Mouse (Mus musculus): ENCODE data around the gene Nrd1. TPM values are rescaled to one million over a fixed set of nuclear protein-coding genes. Genes with fewer than 3 reads are reported as not detected.
A peak's percentile ranks its signal among the peaks of the same experiment; 100 is the strongest.

The Nrd1 gene
- polyA plus RNA-seq, 1 experiment from 2014 or later, result 71.8 TPM

GRCm38 (mm10) chr4:108986833-108987472 lies 13.5 kb upstream of the Nrd1 start:
- DNase-seq, result no peak
- H3K4me3 ChIP-seq (replicated peaks; ENCODE audit: low read depth, low read length), result no peak overlapping the region
- no peaks in the 10 kb centered on the region for H3K27me3 ChIP-seq (ENCODE audit: control insufficient read depth, insufficient read depth, low read length)
- H3K36me3 ChIP-seq (ENCODE audit: control insufficient read depth, insufficient read depth, low read length), result no peaks in the 10 kb centered on the region
- H3K4me1 ChIP-seq (ENCODE audit: control insufficient read depth, insufficient read depth, low read length), result no peaks in the 10 kb centered on the region
- H3K4me2 ChIP-seq (ENCODE audit: low read length), result no peak overlapping the region
- no peak overlapping the region for H3K27ac ChIP-seq (replicated peaks; ENCODE audit: low read depth, low read length)
- ATAC-seq (ENCODE audit: low FRiP score, low TSS enrichment), result no peak
- H3K9ac ChIP-seq (replicated peaks; ENCODE audit: low read length), result no peak overlapping the region
- WGBS, result 86% methylated on average over 1 of the region's 1 CpGs
- H3K9me3 ChIP-seq (ENCODE audit: control insufficient read depth, low read length), result no peaks in the 10 kb centered on the region

GRCm38 (mm10) chr4:108987473-108987842 lies 13.0 kb upstream of the Nrd1 start:
- Histone ChIP-seq H3K27me3 (ENCODE audit: control insufficient read depth, insufficient read depth, low read length) (no peaks in the 10 kb centered on the region), H3K4me2 (ENCODE audit: low read length) (no peak overlapping the region), H3K27ac (replicated peaks; ENCODE audit: low read depth, low read length) (no peak overlapping the region), H3K36me3 (ENCODE audit: control insufficient read depth, insufficient read depth, low read length) (no peaks in the 10 kb centered on the region), H3K4me3 (replicated peaks; ENCODE audit: low read depth, low read length) (no peak overlapping the region), H3K4me1 (ENCODE audit: control insufficient read depth, insufficient read depth, low read length) (no peaks in the 10 kb centered on the region), H3K9me3 (ENCODE audit: control insufficient read depth, low read length) (no peaks in the 10 kb centered on the region), H3K9ac (replicated peaks; ENCODE audit: low read length) (no peak overlapping the region)
- no peak for ATAC-seq (ENCODE audit: low FRiP score, low TSS enrichment)
- 87% methylated on average over 4 of the region's 4 CpGs for WGBS
- no peak for DNase-seq

- H3K27ac ChIP-seq (replicated peaks; ENCODE audit: low read depth, low read length), result no peak overlapping the region
- no peak overlapping the region for H3K4me2 ChIP-seq (ENCODE audit: low read length)
- no peak overlapping the region for H3K4me3 ChIP-seq (replicated peaks; ENCODE audit: low read depth, low read length)
- no peaks in the 10 kb centered on the region for H3K9me3 ChIP-seq (ENCODE audit: control insufficient read depth, low read length)
- DNase-seq, result no peak
- H3K4me1 ChIP-seq (ENCODE audit: control insufficient read depth, insufficient read depth, low read length), result no peaks in the 10 kb centered on the region
- H3K9ac ChIP-seq (replicated peaks; ENCODE audit: low read length), result no peak overlapping the region
- H3K27me3 ChIP-seq (ENCODE audit: control insufficient read depth, insufficient read depth, low read length), result no peaks in the 10 kb centered on the region
- H3K36me3 ChIP-seq (ENCODE audit: control insufficient read depth, insufficient read depth, low read length), result no peaks in the 10 kb centered on the region
- no peak for ATAC-seq (ENCODE audit: low FRiP score, low TSS enrichment)
- 64% methylated on average over 2 of the region's 2 CpGs for WGBS
Observed at GRCm38 (mm10) chr4:108989430-108989829, 11.0 kb upstream of the Nrd1 start.

- no peak overlapping the region for H3K4me2 ChIP-seq (ENCODE audit: low read length)
- no peaks in the 10 kb centered on the region for H3K27me3 ChIP-seq (ENCODE audit: control insufficient read depth, insufficient read depth, low read length)
- DNase-seq (no peak), ATAC-seq (ENCODE audit: low FRiP score, low TSS enrichment) (no peak)
- H3K4me1 ChIP-seq (ENCODE audit: control insufficient read depth, insufficient read depth, low read length), result no peaks in the 10 kb centered on the region
- H3K36me3 ChIP-seq (ENCODE audit: control insufficient read depth, insufficient read depth, low read length), result no peaks in the 10 kb centered on the region
- no peak overlapping the region for H3K4me3 ChIP-seq (replicated peaks; ENCODE audit: low read depth, low read length)
- H3K9me3 ChIP-seq (ENCODE audit: control insufficient read depth, low read length), result no peaks in the 10 kb centered on the region
- H3K27ac ChIP-seq (replicated peaks; ENCODE audit: low read depth, low read length), result no peak overlapping the region
- H3K9ac ChIP-seq (replicated peaks; ENCODE audit: low read length), result no peak overlapping the region
Observed at GRCm38 (mm10) chr4:108990032-108990431, 10.4 kb upstream of the Nrd1 start.

GRCm38 (mm10) chr4:108990571-108990970 lies 9.9 kb upstream of the Nrd1 start:
- Histone ChIP-seq H3K4me2 (ENCODE audit: low read length) (no peak overlapping the region), H3K4me3 (replicated peaks; ENCODE audit: low read depth, low read length) (no peak overlapping the region), H3K36me3 (ENCODE audit: control insufficient read depth, insufficient read depth, low read length) (no peaks in the 10 kb centered on the region), H3K9ac (replicated peaks; ENCODE audit: low read length) (no peak overlapping the region), H3K4me1 (ENCODE audit: control insufficient read depth, insufficient read depth, low read length) (no peaks in the 10 kb centered on the region), H3K27ac (replicated peaks; ENCODE audit: low read depth, low read length) (no peak overlapping the region), H3K27me3 (ENCODE audit: control insufficient read depth, insufficient read depth, low read length) (no peaks in the 10 kb centered on the region), H3K9me3 (ENCODE audit: control insufficient read depth, low read length) (no peaks in the 10 kb centered on the region)
- WGBS, result 93% methylated on average over 6 of the region's 6 CpGs
- DNase-seq (no peak), ATAC-seq (ENCODE audit: low FRiP score, low TSS enrichment) (no peak)

GRCm38 (mm10) chr4:108991811-108992210 lies 8.6 kb upstream of the Nrd1 start:
- DNase-seq (no peak), ATAC-seq (ENCODE audit: low FRiP score, low TSS enrichment) (no peak)
- Histone ChIP-seq H3K4me3 (replicated peaks; ENCODE audit: low read depth, low read length) (no peak overlapping the region), H3K27ac (replicated peaks; ENCODE audit: low read depth, low read length) (no peak overlapping the region), H3K9me3 (ENCODE audit: control insufficient read depth, low read length) (no peaks in the 10 kb centered on the region), H3K36me3 (ENCODE audit: control insufficient read depth, insufficient read depth, low read length) (no peaks in the 10 kb centered on the region), H3K4me2 (ENCODE audit: low read length) (no peak overlapping the region), H3K27me3 (ENCODE audit: control insufficient read depth, insufficient read depth, low read length) (no peaks in the 10 kb centered on the region), H3K9ac (replicated peaks; ENCODE audit: low read length) (no peak overlapping the region), H3K4me1 (ENCODE audit: control insufficient read depth, insufficient read depth, low read length) (no peaks in the 10 kb centered on the region)

GRCm38 (mm10) chr4:108992978-108993377 lies 7.5 kb upstream of the Nrd1 start:
- Histone ChIP-seq H3K9ac (replicated peaks; ENCODE audit: low read length) (no peak overlapping the region), H3K4me3 (replicated peaks; ENCODE audit: low read depth, low read length) (no peak overlapping the region), H3K27ac (replicated peaks; ENCODE audit: low read depth, low read length) (no peak overlapping the region), H3K4me2 (ENCODE audit: low read length) (no peak overlapping the region), H3K27me3 (ENCODE audit: control insufficient read depth, insufficient read depth, low read length) (no peaks in the 10 kb centered on the region), H3K4me1 (ENCODE audit: control insufficient read depth, insufficient read depth, low read length) (no peaks in the 10 kb centered on the region), H3K36me3 (ENCODE audit: control insufficient read depth, insufficient read depth, low read length) (no peaks in the 10 kb centered on the region), H3K9me3 (ENCODE audit: control insufficient read depth, low read length) (no peaks in the 10 kb centered on the region)
- WGBS, result 58% methylated on average over 2 of the region's 2 CpGs
- DNase-seq, result no peak
- no peak for ATAC-seq (ENCODE audit: low FRiP score, low TSS enrichment)

- no peaks in the 10 kb centered on the region for H3K36me3 ChIP-seq (ENCODE audit: control insufficient read depth, insufficient read depth, low read length)
- no peaks in the 10 kb centered on the region for H3K27me3 ChIP-seq (ENCODE audit: control insufficient read depth, insufficient read depth, low read length)
- H3K9me3 ChIP-seq (ENCODE audit: control insufficient read depth, low read length), result no peaks in the 10 kb centered on the region
- H3K4me2 ChIP-seq (ENCODE audit: low read length), result peak overlapping the region; percentile 91
- ATAC-seq (ENCODE audit: low FRiP score, low TSS enrichment) (0 out of 2 replicates have a peak, but pooled peaks have one; percentile 4), DNase-seq (no peak)
- peak overlapping the region; percentile 90 for H3K4me3 ChIP-seq (replicated peaks; ENCODE audit: low read depth, low read length)
- under 1% methylated on average over 18 of the region's 18 CpGs for WGBS
- peak overlapping the region; percentile 81 for H3K9ac ChIP-seq (replicated peaks; ENCODE audit: low read length)
- peak overlapping the region; percentile 88 for H3K27ac ChIP-seq (replicated peaks; ENCODE audit: low read depth, low read length)
- peaks cover 26% of the 10 kb centered on the region for H3K4me1 ChIP-seq (ENCODE audit: control insufficient read depth, insufficient read depth, low read length)
Observed at GRCm38 (mm10) chr4:109000961-109001360, 506 bp downstream of the Nrd1 start.

- no peak overlapping the region for H3K27ac ChIP-seq (replicated peaks; ENCODE audit: low read depth, low read length)
- H3K4me3 ChIP-seq (replicated peaks; ENCODE audit: low read depth, low read length), result no peak overlapping the region
- H3K27me3 ChIP-seq (ENCODE audit: control insufficient read depth, insufficient read depth, low read length), result no peaks in the 10 kb centered on the region
- 0 out of 2 replicates have a peak, but pooled peaks cover 5% of the 10 kb centered on the region for H3K36me3 ChIP-seq (ENCODE audit: control insufficient read depth, insufficient read depth, low read length)
- H3K4me2 ChIP-seq (ENCODE audit: low read length), result no peak overlapping the region
- WGBS, result 92% methylated on average over 1 of the region's 1 CpGs
- 0 out of 2 replicates have a peak, but pooled peaks cover 6% of the 10 kb centered on the region for H3K4me1 ChIP-seq (ENCODE audit: control insufficient read depth, insufficient read depth, low read length)
- H3K9ac ChIP-seq (replicated peaks; ENCODE audit: low read length), result no peak overlapping the region
- no peaks in the 10 kb centered on the region for H3K9me3 ChIP-seq (ENCODE audit: control insufficient read depth, low read length)
- no peak for ATAC-seq (ENCODE audit: low FRiP score, low TSS enrichment)
- no peak for DNase-seq
Observed at GRCm38 (mm10) chr4:109008046-109008445, 7.6 kb downstream of the Nrd1 start.
